Mouse (Mus musculus): Measurements from ENCODE around the gene Col28a1.

Col28a1 gene

GRCm38 (mm10) chr6:8130149-8130548 lies 62.3 kb downstream of the Col28a1 start:
- in situ Hi-C loops (cut with MboI; ENCODE audit: low pct_unique_long_range_greater_than_20kb in 1 of 2, low sequenced_read_pairs in 2 of 2, unreplicated experiment in 1 of 2): no loop called here

GRCm38 (mm10) chr6:8128164-8128563 lies 64.3 kb downstream of the Col28a1 start:
- in situ Hi-C loops (cut with MboI; ENCODE audit: low pct_unique_long_range_greater_than_20kb in 1 of 2, low sequenced_read_pairs in 2 of 2, unreplicated experiment in 1 of 2): no loop called here

GRCm38 (mm10) chr6:8126545-8126944 lies 65.9 kb downstream of the Col28a1 start:
- in situ Hi-C loops (cut with MboI; ENCODE audit: low pct_unique_long_range_greater_than_20kb in 1 of 2, low sequenced_read_pairs in 2 of 2, unreplicated experiment in 1 of 2): no loop called here

GRCm38 (mm10) chr6:8119116-8119515 lies 73.3 kb downstream of the Col28a1 start:
- in situ Hi-C loops (cut with MboI; ENCODE audit: low pct_unique_long_range_greater_than_20kb in 1 of 2, low sequenced_read_pairs in 2 of 2, unreplicated experiment in 1 of 2): no loop called here

GRCm38 (mm10) chr6:8118577-8118976 lies 73.8 kb downstream of the Col28a1 start:
- in situ Hi-C loops (cut with MboI; ENCODE audit: low pct_unique_long_range_greater_than_20kb in 1 of 2, low sequenced_read_pairs in 2 of 2, unreplicated experiment in 1 of 2): no loop called here

- in situ Hi-C loops (cut with MboI; ENCODE audit: low pct_unique_long_range_greater_than_20kb in 1 of 2, low sequenced_read_pairs in 2 of 2, unreplicated experiment in 1 of 2): no loop called here
Measured at GRCm38 (mm10) chr6:8105870-8106706, 86.3 kb downstream of the Col28a1 start.

GRCm38 (mm10) chr6:8101224-8101623 lies 91.2 kb downstream of the Col28a1 start:
- in situ Hi-C loops (cut with MboI; ENCODE audit: low pct_unique_long_range_greater_than_20kb in 1 of 2, low sequenced_read_pairs in 2 of 2, unreplicated experiment in 1 of 2): no loop called here

- in situ Hi-C loops (cut with MboI; ENCODE audit: low pct_unique_long_range_greater_than_20kb in 1 of 2, low sequenced_read_pairs in 2 of 2, unreplicated experiment in 1 of 2): loop anchor here in 1 of 2 experiments (25.0 kb wide), 1 partner anchor 359 kb away; no protein-coding TSS in a partner anchor
Measured at GRCm38 (mm10) chr6:8095856-8096255, 96.6 kb downstream of the Col28a1 start.

- in situ Hi-C loops (cut with MboI; ENCODE audit: low pct_unique_long_range_greater_than_20kb in 1 of 2, low sequenced_read_pairs in 2 of 2, unreplicated experiment in 1 of 2): loop anchor here in 1 of 2 experiments (25.0 kb wide), 1 partner anchor 357 kb away; no protein-coding TSS in a partner anchor
Measured at GRCm38 (mm10) chr6:8094160-8094953, 98.1 kb downstream of the Col28a1 start.

- in situ Hi-C loops (cut with MboI; ENCODE audit: low pct_unique_long_range_greater_than_20kb in 1 of 2, low sequenced_read_pairs in 2 of 2, unreplicated experiment in 1 of 2): loop anchor here in 1 of 2 experiments (25.0 kb wide), 1 partner anchor 356 kb away; no protein-coding TSS in a partner anchor
Measured at GRCm38 (mm10) chr6:8093556-8093955, 98.9 kb downstream of the Col28a1 start.

GRCm38 (mm10) chr6:8086847-8087246 lies 105.6 kb downstream of the Col28a1 start:
- in situ Hi-C loops (cut with MboI; ENCODE audit: low pct_unique_long_range_greater_than_20kb in 1 of 2, low sequenced_read_pairs in 2 of 2, unreplicated experiment in 1 of 2): loop anchor here in 1 of 2 experiments (25.0 kb wide), 1 partner anchor 350 kb away; no protein-coding TSS in a partner anchor

- in situ Hi-C loops (cut with MboI; ENCODE audit: low pct_unique_long_range_greater_than_20kb in 1 of 2, low sequenced_read_pairs in 2 of 2, unreplicated experiment in 1 of 2): loop anchor here in 1 of 2 experiments (25.0 kb wide), 1 partner anchor 348 kb away; no protein-coding TSS in a partner anchor
Measured at GRCm38 (mm10) chr6:8084806-8085205, 107.6 kb downstream of the Col28a1 start.

GRCm38 (mm10) chr6:8083196-8083595 lies 109.2 kb downstream of the Col28a1 start:
- in situ Hi-C loops (cut with MboI; ENCODE audit: low pct_unique_long_range_greater_than_20kb in 1 of 2, low sequenced_read_pairs in 2 of 2, unreplicated experiment in 1 of 2): loop anchor here in 1 of 2 experiments (25.0 kb wide), 1 partner anchor 346 kb away; no protein-coding TSS in a partner anchor

- in situ Hi-C loops (cut with MboI; ENCODE audit: low pct_unique_long_range_greater_than_20kb in 1 of 2, low sequenced_read_pairs in 2 of 2, unreplicated experiment in 1 of 2): loop anchor here in 1 of 2 experiments (25.0 kb wide), 1 partner anchor 340 kb away; no protein-coding TSS in a partner anchor
Measured at GRCm38 (mm10) chr6:8077572-8078146, 114.8 kb downstream of the Col28a1 start.

- in situ Hi-C loops (cut with MboI; ENCODE audit: low pct_unique_long_range_greater_than_20kb in 1 of 2, low sequenced_read_pairs in 2 of 2, unreplicated experiment in 1 of 2): loop anchor here in 1 of 2 experiments (25.0 kb wide), 1 partner anchor 338 kb away; no protein-coding TSS in a partner anchor
Measured at GRCm38 (mm10) chr6:8074914-8075313, 117.5 kb downstream of the Col28a1 start.

- in situ Hi-C loops (cut with MboI; ENCODE audit: low pct_unique_long_range_greater_than_20kb in 1 of 2, low sequenced_read_pairs in 2 of 2, unreplicated experiment in 1 of 2): no loop called here
Measured at GRCm38 (mm10) chr6:8068979-8069378, 123.4 kb downstream of the Col28a1 start.

GRCm38 (mm10) chr6:8068394-8068793 lies 124.0 kb downstream of the Col28a1 start:
- in situ Hi-C loops (cut with MboI; ENCODE audit: low pct_unique_long_range_greater_than_20kb in 1 of 2, low sequenced_read_pairs in 2 of 2, unreplicated experiment in 1 of 2): no loop called here

GRCm38 (mm10) chr6:8067124-8067523 lies 125.3 kb downstream of the Col28a1 start:
- in situ Hi-C loops (cut with MboI; ENCODE audit: low pct_unique_long_range_greater_than_20kb in 1 of 2, low sequenced_read_pairs in 2 of 2, unreplicated experiment in 1 of 2): no loop called here
